Mouse (Mus musculus) gonadal fat pad, adult 2 months (tissue): Measurements from ENCODE around the gene Smg1. TPM values are rescaled to one million over a fixed set of nuclear protein-coding genes. Genes with fewer than 3 reads are reported as not detected.

Experiments
- DNase-seq: peaks from one replicate; pipeline ENCODE4 v3.0.0-alpha.2; 2012; ENCODE audit warnings: low read depth
- polyA plus RNA-seq: library from polyadenylated mRNA; depleted of rRNA; stranded (reverse); fragments of >200 nt; gene quantifications from 2 replicates; pipeline ENCODE4 v1.2.3, GENCODE M21; 2012; rRNA removed

Gene Smg1
- polyA plus RNA-seq, 1 experiment: 37.6 TPM

GRCm38 (mm10) chr7:118104458-118105052 lies 138.9 kb downstream of the Smg1 start:
- no peak for DNase-seq

- no peak for DNase-seq
Measured at GRCm38 (mm10) chr7:118103462-118104379, 139.7 kb downstream of the Smg1 start.

- DNase-seq: peak; percentile 77
Measured at GRCm38 (mm10) chr7:118102678-118103461, 140.6 kb downstream of the Smg1 start.

- DNase-seq: no peak
Measured at GRCm38 (mm10) chr7:118102231-118102630, 141.2 kb downstream of the Smg1 start.

DNA sequence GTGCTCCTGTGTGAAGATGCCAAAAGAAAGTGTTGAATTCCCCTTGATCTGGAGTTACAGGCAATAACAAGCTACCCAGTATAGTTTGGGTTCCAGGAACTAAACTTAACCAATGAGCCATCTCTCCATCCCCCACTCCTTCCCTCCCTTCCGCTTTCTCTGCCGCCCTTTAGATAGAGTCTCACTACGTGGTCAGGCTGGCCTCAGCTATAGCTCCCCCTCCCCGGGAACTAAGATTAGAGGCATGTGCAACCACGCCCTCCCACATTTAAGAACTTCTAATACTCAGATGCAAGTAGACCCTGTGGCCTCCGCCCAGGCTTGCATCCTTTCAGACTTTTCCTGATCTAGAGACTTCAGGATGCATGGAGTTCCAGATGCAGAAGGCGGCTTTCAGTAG lies 145.9 kb downstream of the Smg1 start:
- DNase-seq: no peak

Other genes with a start within 250 kb of the Smg1 start
- gene Rps15a, start 127.5 kb downstream of the Smg1 start, polyA plus RNA-seq: 1,278 and 1,771 TPM in 2 replicates
- 137 and 159 TPM in 2 replicates for gene Arl6ip1, start 114.0 kb downstream of the Smg1 start, polyA plus RNA-seq
- gene Syt17, start 204.6 kb upstream of the Smg1 start, polyA plus RNA-seq: 0.62 and 0.69 TPM in 2 replicates
- gene Itpripl2, start 248.3 kb upstream of the Smg1 start, polyA plus RNA-seq: 8.6 and 8.9 TPM in 2 replicates